8 mouse cellular contexts compared by ENCODE assay signal in genomic region chr11:52396597-52397188, GRCm38 (mm10). TPM values are rescaled to one million over a fixed set of nuclear protein-coding genes. Genes with fewer than 3 reads are reported as not detected.
A peak's percentile ranks its signal among the peaks of the same experiment; 100 is the strongest.
DNase-seq lines count a peak whose midpoint lies in the region; ATAC-seq lines count a peak whose summit lies in the region.

No protein-coding gene starts in this region.

- peak overlapping the region; percentile 57 for H3K4me2 ChIP-seq in lung, embryonic 15.5 days
- H3K4me2 ChIP-seq in stomach, embryonic 14.5 days (replicated peaks; ENCODE audit: low read depth, low read length): peak overlapping the region; percentile 59

- DNase-seq in retina, embryonic 14.5 days (ENCODE audit: low spot score): peak; percentile 52
- no peak for DNase-seq in retina, postnatal 1 day
- DNase-seq in spleen, adult 12 weeks (ENCODE audit: low spot score): no peak
- no peak for DNase-seq in right cerebral cortex, postnatal 36 days (ENCODE audit: low spot score in 2 of 2)

- peak; percentile 30 to 54; a peak in 3 of 4 replicates for ATAC-seq in hematopoietic stem cell, adult 5-6 weeks (replicated peaks in 1 of 2; ENCODE audit: insufficient read depth in 1 of 2, low FRiP score in 2 of 2, low TSS enrichment in 1 of 2, low read depth in 1 of 2, poor library complexity in 2 of 2, severe bottlenecking in 2 of 2)
- peak; percentile 78 for ATAC-seq in lung, embryonic 15.5 days (ENCODE audit: borderline replicate concordance, extremely low read depth, low FRiP score, low TSS enrichment)
- ATAC-seq in stomach, embryonic 14.5 days (ENCODE audit: insufficient number of reproducible peaks, insufficient read depth, low FRiP score, low read depth): peak; percentile 66

- no peaks in the 10 kb centered on the region for H3K27me3 ChIP-seq in lung, embryonic 15.5 days
- H3K27me3 ChIP-seq in stomach, embryonic 14.5 days (ENCODE audit: control insufficient read depth, insufficient read depth, low read length): no peaks in the 10 kb centered on the region

- H3K4me3 ChIP-seq in brown adipose tissue, adult 24 weeks (ENCODE audit: insufficient read depth, low read depth, low read length): peak overlapping the region; percentile 94
- H3K4me3 ChIP-seq in lung, embryonic 15.5 days: peak overlapping the region; percentile 94
- H3K4me3 ChIP-seq in stomach, embryonic 14.5 days (ENCODE audit: low read depth, low read length): peak overlapping the region; percentile 95

- WGBS in lung, embryonic 15.5 days: 2% methylated on average over 32 of the region's 33 CpGs
- under 1% methylated on average over 33 of the region's 33 CpGs for WGBS in stomach, embryonic 14.5 days

- no peaks in the 10 kb centered on the region for H3K9me3 ChIP-seq in lung, embryonic 15.5 days
- no peaks in the 10 kb centered on the region for H3K9me3 ChIP-seq in stomach, embryonic 14.5 days (ENCODE audit: control insufficient read depth, low read depth, low read length)

- H3K27ac ChIP-seq in brown adipose tissue, adult 24 weeks (replicated peaks; ENCODE audit: low read depth, low read length): peak overlapping the region; percentile 44
- H3K27ac ChIP-seq in lung, embryonic 15.5 days: peak overlapping the region; percentile 93
- peak overlapping the region; percentile 93 for H3K27ac ChIP-seq in stomach, embryonic 14.5 days (ENCODE audit: low read length)

- H3K36me3 ChIP-seq in lung, embryonic 15.5 days: peaks cover 3% of the 10 kb centered on the region; the same call in 1 of the 2 replicates
- H3K36me3 ChIP-seq in stomach, embryonic 14.5 days (ENCODE audit: control insufficient read depth, insufficient read depth, low read length): peaks cover 3% of the 10 kb centered on the region; the same call in 1 of the 2 replicates

- peaks cover 3% of the 10 kb centered on the region; the same call in 1 of the 2 replicates for H3K4me1 ChIP-seq in brown adipose tissue, adult 24 weeks (ENCODE audit: control insufficient read depth, insufficient read depth, insufficient read length, low read length)
- H3K4me1 ChIP-seq in lung, embryonic 15.5 days: peaks cover 3% of the 10 kb centered on the region; the same call in 1 of the 2 replicates
- no peaks in the 10 kb centered on the region for H3K4me1 ChIP-seq in stomach, embryonic 14.5 days (ENCODE audit: control insufficient read depth, insufficient read depth, low read length)

- peak overlapping the region; percentile 94 for H3K9ac ChIP-seq in lung, embryonic 15.5 days
- peak overlapping the region; percentile 97 for H3K9ac ChIP-seq in stomach, embryonic 14.5 days (replicated peaks; ENCODE audit: low read depth, low read length)

RNA-seq across cellular contexts. Expression of gene 9530068E07Rik, which starts 0.5 kb away (rescaled TPM):
- polyA plus RNA-seq in brown adipose tissue, adult 24 weeks (2012; ENCODE audit: insufficient read depth, insufficient read length, missing spikeins): 50.7 and 69.6 TPM in 2 replicates
- 66.2 and 66.6 TPM in 2 replicates for total RNA-seq in hematopoietic stem cell, adult 5-6 weeks (2017)
- 221 and 224 TPM in 2 replicates for polyA plus RNA-seq in lung, embryonic 15.5 days (2015; fragmentation: Nextera tagmentation; extraction: Ambion mirVana)
- 212 and 229 TPM in 2 replicates for polyA plus RNA-seq in stomach, embryonic 14.5 days (2014; fragmentation: Nextera tagmentation; extraction: Ambion mirVana)

RNA-seq across cellular contexts. Expression of gene Vdac1, which starts 36.0 kb away (rescaled TPM):
- 336 and 395 TPM in 2 replicates for polyA plus RNA-seq in brown adipose tissue, adult 24 weeks (2012; ENCODE audit: insufficient read depth, insufficient read length, missing spikeins)
- 173 and 192 TPM in 2 replicates for total RNA-seq in hematopoietic stem cell, adult 5-6 weeks (2017)
- polyA plus RNA-seq in lung, embryonic 15.5 days (2015; fragmentation: Nextera tagmentation; extraction: Ambion mirVana): 256 and 265 TPM in 2 replicates
- polyA plus RNA-seq in stomach, embryonic 14.5 days (2014; fragmentation: Nextera tagmentation; extraction: Ambion mirVana): 202 and 210 TPM in 2 replicates
